In genomic region chr1:75278228-75278627, GRCm38 (mm10) we compare ENCODE assay signal across 11 mouse cellular contexts. TPM values are rescaled to one million over a fixed set of nuclear protein-coding genes. Genes with fewer than 3 reads are reported as not detected.
DNase-seq lines count a peak whose midpoint lies in the region; ATAC-seq lines count a peak whose summit lies in the region.
"Had no signal": no experiment of that assay in that cellular context is flagged by ENCODE, and none has a peak within 500 bp of the region (broad histone marks: within the 10 kb centered on the region; RNA-seq: fewer than 3 reads in every experiment).

Resp18 (minus strand) TSS chr1:75278415.

- ATAC-seq in neural tube, embryonic 14.5 days (ENCODE audit: low read depth) = peak; percentile 66
- ATAC-seq: inflammation-experienced regulatory T-cells, adult 6 months had no signal

- no peak within 1 kb of the TSS for H3K27ac ChIP-seq in embryonic facial prominence, embryonic 10.5 days (replicated peaks)
- H3K27ac ChIP-seq in neural tube, embryonic 14.5 days (ENCODE audit: low read depth, low read length) = peak within 1 kb of the TSS; percentile 44
- H3K27ac ChIP-seq in heart, embryonic 10.5 days = no peak within 1 kb of the TSS

- H3K4me3 ChIP-seq in embryonic facial prominence, embryonic 10.5 days = peak within 1 kb of the TSS; percentile 4; the same call in 1 of the 2 replicates
- peak within 1 kb of the TSS; percentile 41 for H3K4me3 ChIP-seq in neural tube, embryonic 14.5 days (ENCODE audit: low read depth, low read length)
- no peak within 1 kb of the TSS for H3K4me3 ChIP-seq in heart, embryonic 10.5 days

- no peaks in the 10 kb centered on the region for H3K36me3 ChIP-seq in embryonic facial prominence, embryonic 10.5 days (replicated peaks)
- no peaks in the 10 kb centered on the region for H3K36me3 ChIP-seq in neural tube, embryonic 14.5 days (ENCODE audit: control insufficient read depth, insufficient read depth, low read length)
- no peaks in the 10 kb centered on the region for H3K36me3 ChIP-seq in heart, embryonic 10.5 days

- H3K9ac ChIP-seq in neural tube, embryonic 14.5 days (replicated peaks; ENCODE audit: low read depth, low read length) = peak within 1 kb of the TSS; percentile 51

- H3K4me1 ChIP-seq in embryonic facial prominence, embryonic 10.5 days = peaks cover 3% of the 10 kb centered on the region; the same call in 1 of the 2 replicates
- no peaks in the 10 kb centered on the region for H3K4me1 ChIP-seq in neural tube, embryonic 14.5 days (ENCODE audit: control insufficient read depth, insufficient read depth, low read length)
- H3K4me1 ChIP-seq in heart, embryonic 10.5 days = 0 out of 2 replicates have a peak, but pooled peaks cover 3% of the 10 kb centered on the region

- peak within 1 kb of the TSS; percentile 53 for H3K4me2 ChIP-seq in neural tube, embryonic 14.5 days (ENCODE audit: low read depth, low read length)

- WGBS in embryonic facial prominence, embryonic 10.5 days = 4% methylated on average over 13 of the region's 13 CpGs
- WGBS in large intestine, adult 2 months = 15% methylated on average over 13 of the region's 13 CpGs
- whole genome bisulfite sequencing in neural tube, embryonic 14.5 days = 3% methylated on average over 13 of the region's 13 CpGs
- WGBS in heart, embryonic 10.5 days = 6% methylated on average over 13 of the region's 13 CpGs

- peaks cover 7% of the 10 kb centered on the region; the same call in 1 of the 2 replicates for H3K9me3 ChIP-seq in embryonic facial prominence, embryonic 10.5 days
- no peaks in the 10 kb centered on the region for H3K9me3 ChIP-seq in neural tube, embryonic 14.5 days (ENCODE audit: control insufficient read depth, low read length)
- H3K9me3 ChIP-seq in heart, embryonic 10.5 days = no peaks in the 10 kb centered on the region

- peaks cover 25% of the 10 kb centered on the region for H3K27me3 ChIP-seq in embryonic facial prominence, embryonic 10.5 days (replicated peaks; ENCODE audit: low read depth, poor library complexity, severe bottlenecking)
- no peaks in the 10 kb centered on the region; the same call in 1 of the 2 replicates for H3K27me3 ChIP-seq in neural tube, embryonic 14.5 days (ENCODE audit: control insufficient read depth, insufficient read depth, low read length)
- H3K27me3 ChIP-seq in heart, embryonic 10.5 days (ENCODE audit: insufficient read depth, poor library complexity, severe bottlenecking) = peaks cover 21% of the 10 kb centered on the region

- no peak for DNase-seq in frontal cortex, adult 2 months (ENCODE audit: extremely low spot score in 1 of 2, low spot score in 1 of 2)
- no peak for DNase-seq in frontal cortex, postnatal 10 days (ENCODE audit: low spot score in 2 of 2)
- DNase-seq in embryonic facial prominence, embryonic 10.5 days (ENCODE audit: low spot score) = no peak
- no peak for DNase-seq in large intestine, adult 2 months (ENCODE audit: low read depth, low spot score)
- no peak for DNase-seq in spleen, postnatal 14 days (ENCODE audit: low spot score in 2 of 2)
- DNase-seq in right cerebral cortex, postnatal 36 days (ENCODE audit: low spot score in 2 of 2) = no peak
- DNase-seq in heart, embryonic 10.5 days (ENCODE audit: low spot score) = no peak
- DNase-seq: B cell, adult 2 months; lung, postnatal 10 days had no signal

RNA-seq across cellular contexts. Expression of gene Resp18, which starts in this region (rescaled TPM):
- 118 and 120 TPM in 2 replicates for polyA plus RNA-seq in frontal cortex, adult 2 months (2012; rRNA removed)
- 1.9 and 2.5 TPM in 2 replicates for polyA plus RNA-seq in embryonic facial prominence, embryonic 10.5 days (2016; fragmentation: Nextera tagmentation; extraction: Ambion mirVana)
- polyA plus RNA-seq in large intestine, adult 2 months (2012; rRNA removed) = 14.0 and 17.7 TPM in 2 replicates
- polyA plus RNA-seq in neural tube, embryonic 14.5 days (2014; fragmentation: Nextera tagmentation; extraction: Ambion mirVana) = 193 and 254 TPM in 2 replicates
- polyA plus RNA-seq in heart, embryonic 10.5 days (2016; fragmentation: Nextera tagmentation; extraction: Ambion mirVana) = not detected in 2 replicates
- polyA plus RNA-seq: inflammation-experienced regulatory T-cells, adult 6 months had no signal
